In genomic region chr1:7010184-7010583, GRCm38 (mm10) we compare ENCODE assay signal across 8 mouse cellular contexts.
DNase-seq lines count a peak whose midpoint lies in the region; ATAC-seq lines count a peak whose summit lies in the region.

No protein-coding gene starts in this region.

- 29% methylated on average over 1 of the region's 1 CpGs for WGBS in forebrain, embryonic 15.5 days
- WGBS in forebrain, embryonic 13.5 days: 31% methylated on average over 1 of the region's 1 CpGs

- H3K9me3 ChIP-seq in forebrain, embryonic 15.5 days: no peaks in the 10 kb centered on the region
- H3K9me3 ChIP-seq in forebrain, embryonic 13.5 days (replicated peaks): 0 out of 2 replicates have a peak, but pooled peaks cover 3% of the 10 kb centered on the region

- no peak overlapping the region for H3K4me3 ChIP-seq in forebrain, embryonic 15.5 days
- no peak overlapping the region for H3K4me3 ChIP-seq in forebrain, embryonic 13.5 days

- no peaks in the 10 kb centered on the region for H3K4me1 ChIP-seq in forebrain, embryonic 15.5 days
- H3K4me1 ChIP-seq in forebrain, embryonic 13.5 days: no peaks in the 10 kb centered on the region

- no peak overlapping the region for H3K4me2 ChIP-seq in forebrain, embryonic 15.5 days (replicated peaks)
- no peak overlapping the region for H3K4me2 ChIP-seq in forebrain, embryonic 13.5 days

- no peaks in the 10 kb centered on the region for H3K27me3 ChIP-seq in forebrain, embryonic 15.5 days
- no peaks in the 10 kb centered on the region for H3K27me3 ChIP-seq in forebrain, embryonic 13.5 days

- no peaks in the 10 kb centered on the region for H3K36me3 ChIP-seq in forebrain, embryonic 15.5 days
- H3K36me3 ChIP-seq in forebrain, embryonic 13.5 days (ENCODE audit: poor library complexity, severe bottlenecking): no peaks in the 10 kb centered on the region

- H3K9ac ChIP-seq in forebrain, embryonic 15.5 days (replicated peaks): no peak overlapping the region
- no peak overlapping the region for H3K9ac ChIP-seq in forebrain, embryonic 13.5 days

- peak; percentile 33 for DNase-seq in urinary bladder, postnatal 14 days (ENCODE audit: low spot score)
- no peak for DNase-seq in urinary bladder, adult 2 months (ENCODE audit: low spot score)
- DNase-seq in layer of hippocampus, adult 8-10 months (ENCODE audit: low spot score in 2 of 2): peak; percentile 29 to 42
- peak; percentile 15 for DNase-seq in retina, postnatal 1 day
- no peak for DNase-seq in yolk sac, embryonic 10.5 days (ENCODE audit: low spot score)

- no peak overlapping the region for H3K27ac ChIP-seq in forebrain, embryonic 15.5 days (replicated peaks)
- no peak overlapping the region for H3K27ac ChIP-seq in forebrain, embryonic 13.5 days

- 0 out of 2 replicates have a peak, but pooled peaks have one; percentile 35 for ATAC-seq in forebrain, embryonic 15.5 days (replicated peaks)
- no peak for ATAC-seq in forebrain, embryonic 13.5 days
- peak; percentile 99 for ATAC-seq in frontal cortex, adult (ENCODE audit: low TSS enrichment)

Comparison
In these comparisons a context has a peak if more than half of its experiments do, and no peak if none do; other contexts are left out.
1. DNase-seq: peak in urinary bladder, postnatal 14 days (single experiment), layer of hippocampus, adult 8-10 months (2 of 2) and retina, postnatal 1 day (single experiment); none in urinary bladder, adult 2 months (single experiment) and yolk sac, embryonic 10.5 days (single experiment).